Mouse (Mus musculus) kidney, embryonic 16.5 days (tissue): ENCODE results near the gene Ppp6r1. TPM values are rescaled to one million over a fixed set of nuclear protein-coding genes. Genes with fewer than 3 reads are reported as not detected.

Experiments used
- ATAC-seq: fragments of 200-750 bp; cut with Nextera tagmentation; 2 replicates; pipeline ENCODE4 v1.8.0; 2017; ENCODE audit warnings: moderate TSS enrichment; ENCODE audit not compliant: low FRiP score, low TSS enrichment
- H3K27ac ChIP-seq: fragments of 300-500 bp; sonication (generic); 2 replicates; pipeline ENCODE4 v1.5.1; 2014; ENCODE audit warnings: low read length
- H3K27me3 ChIP-seq: fragments of 300-500 bp; sonication (generic); 2 replicates; pipeline ENCODE4 v1.6.1; 2014; ENCODE audit warnings: low read length, control low read depth, mixed read lengths; ENCODE audit not compliant: insufficient read depth
- H3K36me3 ChIP-seq: fragments of 300-500 bp; sonication (generic); 2 replicates; pipeline ENCODE4 v1.6.1; 2014; ENCODE audit warnings: low read length, control low read depth, mixed read lengths; ENCODE audit not compliant: insufficient read depth
- H3K4me1 ChIP-seq: fragments of 300-500 bp; sonication (generic); 2 replicates; pipeline ENCODE4 v1.6.1; 2014; ENCODE audit warnings: low read length, control low read depth, mixed read lengths; ENCODE audit not compliant: insufficient read depth
- H3K4me2 ChIP-seq: fragments of 300-500 bp; sonication (generic); replicated peaks from 2 replicates; pipeline ENCODE4 v1.6.1; 2014; ENCODE audit warnings: low read depth, low read length
- H3K4me3 ChIP-seq: fragments of 300-500 bp; sonication (generic); 2 replicates; pipeline ENCODE4 v1.5.1; 2014; ENCODE audit warnings: mild to moderate bottlenecking, low read length
- H3K9ac ChIP-seq: fragments of 300-500 bp; sonication (generic); replicated peaks from 2 replicates; pipeline ENCODE4 v1.6.1; 2014; ENCODE audit warnings: low read length
- H3K9me3 ChIP-seq: fragments of 300-500 bp; sonication (generic); 2 replicates; pipeline ENCODE4 v1.6.1; 2016; ENCODE audit warnings: low read length, control low read depth
- whole genome bisulfite sequencing: fragments of 180-500 bp; shearing (Covaris S2); extraction: QIAGEN DNeasy Blood & Tissue Kit; methylation state at CpG from one replicate; pipeline ENCODE4 v1.1.7; 2014; 5-methylcytosine and 5-hydroxymethylcytosine counted together
- polyA plus RNA-seq: library from polyadenylated mRNA; unstranded; fragments of >200 nt; fragmentation: Nextera tagmentation; extraction: Ambion mirVana; gene quantifications from 2 replicates; pipeline ENCODE4 v1.2.1, GENCODE M21; 2015

The Ppp6r1 gene
- polyA plus RNA-seq, 1 experiment from 2014 or later: 5.2 TPM

GRCm38 (mm10) chr7:4659911-4660443, 1.2 kb upstream of the Ppp6r1 start:
- peaks cover 20% of the 10 kb centered on the region for H3K36me3 ChIP-seq
- ATAC-seq: no peak
- H3K4me3 ChIP-seq: peak overlapping the region; percentile 89
- peaks cover 36% of the 10 kb centered on the region for H3K4me1 ChIP-seq
- no peaks in the 10 kb centered on the region for H3K27me3 ChIP-seq
- 59% methylated on average over 3 of the region's 3 CpGs for WGBS
- no peaks in the 10 kb centered on the region for H3K9me3 ChIP-seq
- peak overlapping the region; percentile 91 for H3K9ac ChIP-seq
- H3K4me2 ChIP-seq: peak overlapping the region; percentile 92
- H3K27ac ChIP-seq: no peak overlapping the region; the same call in 1 of the 2 replicates

DNA sequence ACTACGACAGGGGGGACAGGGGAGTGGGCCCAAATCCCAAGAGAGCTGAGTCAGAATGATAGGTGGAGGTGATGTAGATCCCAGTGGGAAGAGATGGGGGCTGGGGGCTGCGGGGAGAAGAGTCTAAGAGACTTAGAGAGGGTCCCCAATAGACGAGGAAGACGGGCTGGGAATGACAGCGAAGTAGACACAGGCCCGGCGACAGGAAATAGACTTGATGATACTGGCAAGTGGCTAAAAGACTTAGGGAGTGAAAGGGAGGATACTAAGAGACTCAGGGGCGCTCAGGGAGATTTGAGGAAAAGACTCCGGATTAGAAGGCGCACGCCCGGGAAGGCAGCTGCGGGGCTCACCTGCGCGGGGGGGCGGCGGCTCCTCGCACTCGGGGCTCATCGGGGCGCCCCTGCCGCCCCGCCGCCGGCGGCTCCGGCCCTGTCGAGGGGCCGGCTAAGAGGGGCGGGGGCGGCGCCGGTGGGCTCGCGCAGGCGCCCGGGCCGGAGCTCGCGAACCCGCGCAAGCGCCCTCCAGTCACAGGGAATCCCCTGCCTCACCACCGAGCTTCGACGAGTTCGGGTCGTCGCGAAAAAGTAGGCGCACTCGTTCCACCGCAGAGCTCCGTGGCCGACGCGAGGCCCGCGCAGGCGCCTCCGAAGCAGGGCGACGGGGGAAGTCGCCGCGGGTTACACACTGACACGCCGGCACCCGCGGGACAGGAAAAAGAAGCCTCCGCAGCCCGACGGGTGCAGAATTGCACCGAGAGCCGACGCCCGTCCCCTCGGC, 501 bp downstream of the Ppp6r1 start:
- WGBS: under 1% methylated on average over 66 of the region's 78 CpGs
- peak overlapping the region; percentile 92 for H3K4me2 ChIP-seq
- H3K27me3 ChIP-seq: no peaks in the 10 kb centered on the region

GRCm38 (mm10) chr7:4657521-4658127, 1.2 kb downstream of the Ppp6r1 start:
- peak overlapping the region; percentile 89 for H3K4me3 ChIP-seq
- peak overlapping the region; percentile 94; the same call in 1 of the 2 replicates for H3K27ac ChIP-seq
- ATAC-seq: no peak
- peaks cover 6% of the 10 kb centered on the region; the same call in 1 of the 2 replicates for H3K36me3 ChIP-seq
- peak overlapping the region; percentile 91 for H3K9ac ChIP-seq
- H3K4me1 ChIP-seq: peaks cover 45% of the 10 kb centered on the region
- H3K9me3 ChIP-seq: no peaks in the 10 kb centered on the region
- no peaks in the 10 kb centered on the region for H3K27me3 ChIP-seq
- WGBS: 34% methylated on average over 9 of the region's 9 CpGs
- H3K4me2 ChIP-seq: peak overlapping the region; percentile 92

More for the DNA sequence above, 501 bp downstream of the Ppp6r1 start:
- H3K27ac ChIP-seq: peak overlapping the region; percentile 94
- ATAC-seq: peak; percentile 78
- H3K36me3 ChIP-seq: peaks cover 9% of the 10 kb centered on the region; the same call in 1 of the 2 replicates
- peaks cover 45% of the 10 kb centered on the region for H3K4me1 ChIP-seq
- no peaks in the 10 kb centered on the region for H3K9me3 ChIP-seq
- H3K9ac ChIP-seq: peak overlapping the region; percentile 91
- peak overlapping the region; percentile 89 for H3K4me3 ChIP-seq

DNA sequence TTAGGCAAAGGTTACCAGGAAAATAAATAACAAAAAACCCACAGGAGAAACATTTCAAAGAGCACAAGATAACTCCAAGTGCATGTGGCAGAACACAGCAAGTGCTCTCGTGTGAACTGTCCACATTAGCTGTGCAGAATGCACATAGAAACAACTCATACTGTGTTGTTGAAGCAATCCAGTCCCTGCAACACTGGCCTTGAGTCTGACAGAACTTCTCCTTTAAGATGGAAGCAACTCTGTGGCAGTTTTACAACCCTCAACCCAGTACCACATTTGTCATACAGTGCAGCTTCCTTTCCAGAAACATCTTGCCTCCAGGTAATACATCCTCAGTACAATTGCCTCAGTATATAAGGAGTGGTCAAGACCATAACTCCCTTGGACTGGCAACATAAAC, 2.0 kb downstream of the Ppp6r1 start:
- no peak for ATAC-seq
- 47% methylated on average over 1 of the region's 1 CpGs for WGBS
- Histone ChIP-seq H3K9me3 (no peaks in the 10 kb centered on the region), H3K4me1 (peaks cover 47% of the 10 kb centered on the region), H3K36me3 (peaks cover 3% of the 10 kb centered on the region; the same call in 1 of the 2 replicates), H3K27me3 (no peaks in the 10 kb centered on the region), H3K9ac (peak overlapping the region; percentile 91), H3K27ac (no peak overlapping the region), H3K4me2 (peak overlapping the region; percentile 92), H3K4me3 (peak overlapping the region; percentile 89; the same call in 1 of the 2 replicates)

DNA sequence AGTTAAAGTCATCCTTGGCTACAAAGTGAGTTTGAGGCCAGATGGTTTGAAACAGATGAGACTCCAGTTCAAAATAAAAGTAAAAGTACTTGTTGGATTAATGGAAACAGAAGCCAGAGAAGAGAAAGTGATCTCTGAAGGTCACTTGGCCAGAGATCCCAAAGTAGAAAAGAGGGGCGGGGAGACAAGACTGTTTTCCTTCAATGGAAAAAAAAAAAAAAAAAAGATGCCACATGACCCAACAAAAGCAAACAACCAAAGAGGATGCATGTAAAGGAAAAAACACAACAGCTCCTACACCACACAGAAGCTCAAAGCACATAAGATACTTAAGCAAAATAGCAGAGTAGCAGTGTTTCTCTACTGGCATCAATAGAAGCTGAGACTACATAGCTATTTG, 2.9 kb downstream of the Ppp6r1 start:
- ATAC-seq: no peak
- Histone ChIP-seq H3K4me2 (no peak overlapping the region), H3K4me1 (peaks cover 49% of the 10 kb centered on the region)

DNA sequence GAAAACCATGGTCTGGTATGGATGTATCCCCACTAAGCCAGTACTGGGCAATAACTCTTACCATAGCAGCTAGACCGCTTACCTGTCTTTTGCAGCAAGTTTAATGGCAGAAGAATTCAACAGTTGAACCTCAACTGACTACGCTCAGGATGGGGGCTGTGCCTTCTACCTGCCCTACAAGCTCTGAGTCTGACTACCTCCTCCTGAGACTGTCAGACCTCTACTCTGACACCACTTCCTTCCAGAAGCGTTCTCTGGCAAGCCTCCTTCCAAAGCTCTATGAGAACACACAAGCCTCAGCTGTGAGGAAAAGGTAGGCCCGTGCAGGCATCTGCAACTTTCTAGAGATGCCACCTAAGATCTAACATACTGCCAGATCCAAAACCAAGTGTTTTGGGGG, 3.4 kb downstream of the Ppp6r1 start:
- Histone ChIP-seq H3K9ac (no peak overlapping the region), H3K27ac (no peak overlapping the region), H3K4me1 (peaks cover 49% of the 10 kb centered on the region)

More for the DNA sequence above, 2.9 kb downstream of the Ppp6r1 start:
- Histone ChIP-seq H3K9ac (no peak overlapping the region), H3K27ac (no peak overlapping the region), H3K4me3 (no peak overlapping the region), H3K27me3 (no peaks in the 10 kb centered on the region), H3K36me3 (peaks cover 3% of the 10 kb centered on the region; the same call in 1 of the 2 replicates), H3K9me3 (no peaks in the 10 kb centered on the region)
- 76% methylated on average over 1 of the region's 1 CpGs for WGBS

GRCm38 (mm10) chr7:4654221-4654620, 4.6 kb downstream of the Ppp6r1 start:
- Histone ChIP-seq H3K9me3 (no peaks in the 10 kb centered on the region), H3K27ac (peak overlapping the region; percentile 6; the same call in 1 of the 2 replicates), H3K27me3 (no peaks in the 10 kb centered on the region), H3K9ac (0 out of 2 replicates have a peak overlapping the region, but pooled peaks have one; percentile 15), H3K4me1 (peaks cover 44% of the 10 kb centered on the region), H3K4me2 (no peak overlapping the region), H3K36me3 (peaks cover 3% of the 10 kb centered on the region; the same call in 1 of the 2 replicates), H3K4me3 (no peak overlapping the region)
- no peak for ATAC-seq
- 68% methylated on average over 2 of the region's 2 CpGs for WGBS

More for the DNA sequence above, 3.4 kb downstream of the Ppp6r1 start:
- Histone ChIP-seq H3K4me2 (no peak overlapping the region), H3K4me3 (no peak overlapping the region), H3K36me3 (peaks cover 3% of the 10 kb centered on the region; the same call in 1 of the 2 replicates), H3K27me3 (no peaks in the 10 kb centered on the region), H3K9me3 (no peaks in the 10 kb centered on the region)
- WGBS: 83% methylated on average over 4 of the region's 4 CpGs
- ATAC-seq: no peak

- Histone ChIP-seq H3K36me3 (peaks cover 3% of the 10 kb centered on the region; the same call in 1 of the 2 replicates), H3K27ac (peak overlapping the region; percentile 6; the same call in 1 of the 2 replicates), H3K27me3 (no peaks in the 10 kb centered on the region), H3K4me3 (no peak overlapping the region), H3K4me2 (no peak overlapping the region), H3K4me1 (peaks cover 44% of the 10 kb centered on the region), H3K9me3 (no peaks in the 10 kb centered on the region), H3K9ac (no peak overlapping the region)
- ATAC-seq: no peak
- WGBS: 84% methylated on average over 7 of the region's 7 CpGs
Measured at GRCm38 (mm10) chr7:4653780-4654179, 5.0 kb downstream of the Ppp6r1 start.

DNA sequence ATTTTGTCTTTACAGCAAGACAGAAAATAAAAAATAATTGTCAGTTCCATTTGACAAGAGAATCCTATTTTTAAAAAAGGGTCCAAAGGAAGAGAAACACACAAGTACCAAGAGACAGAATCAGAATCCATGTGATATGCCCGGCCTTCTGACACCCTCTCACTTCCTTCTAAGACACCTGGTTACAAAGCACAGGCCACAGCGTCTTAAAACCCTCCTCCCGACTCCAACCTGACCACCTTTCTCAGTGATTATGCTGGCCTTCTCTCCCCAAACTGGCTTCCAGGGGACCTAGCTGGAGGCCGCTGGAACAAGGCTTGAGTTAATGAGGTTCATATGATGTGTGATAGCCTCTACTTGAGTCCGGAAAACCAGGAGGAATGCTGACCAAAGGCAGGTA, 5.5 kb downstream of the Ppp6r1 start:
- H3K9me3 ChIP-seq: no peaks in the 10 kb centered on the region
- H3K27ac ChIP-seq: no peak overlapping the region
- peaks cover 3% of the 10 kb centered on the region; the same call in 1 of the 2 replicates for H3K36me3 ChIP-seq
- no peaks in the 10 kb centered on the region for H3K27me3 ChIP-seq
- H3K4me1 ChIP-seq: peaks cover 44% of the 10 kb centered on the region
- H3K4me3 ChIP-seq: no peak overlapping the region
- no peak overlapping the region for H3K9ac ChIP-seq
- 87% methylated on average over 5 of the region's 5 CpGs for WGBS
- ATAC-seq: no peak
- H3K4me2 ChIP-seq: no peak overlapping the region
